Mouse (Mus musculus) activated CD4-positive, CD25-positive, alpha-beta regulatory T cell, adult 4 months (primary cell): ENCODE measurements at regions not wholly inside any gene's neighbourhood (a gene's known extent, or its start where the extent isn't known, plus 50 kb on each side); places are given as distances from the start of the nearest gene placed in this dataset.

Source experiments
- ATAC-seq: one replicate; pipeline ENCODE4 v1.8.0; 2017

- peak; percentile 99 for ATAC-seq
Measured at GRCm38 (mm10) chr3:131056893-131057660, 53.2 kb upstream of the Lef1 start.

- no peak for ATAC-seq
Measured at GRCm38 (mm10) chr3:131054241-131054972, 55.9 kb upstream of the Lef1 start.

GRCm38 (mm10) chr3:131047716-131048115 is 62.6 kb upstream of the Lef1 start:
- ATAC-seq: no peak

- ATAC-seq: no peak
Measured at GRCm38 (mm10) chr3:131046412-131046811, 63.9 kb upstream of the Lef1 start.

- no peak for ATAC-seq
Measured at GRCm38 (mm10) chr3:131040214-131040825, 70.0 kb upstream of the Lef1 start.

GRCm38 (mm10) chr3:131037095-131037494 is 73.2 kb upstream of the Lef1 start:
- no peak for ATAC-seq

GRCm38 (mm10) chr3:131034774-131035173 is 75.5 kb upstream of the Lef1 start:
- no peak for ATAC-seq

- ATAC-seq: peak; percentile 78
Measured at GRCm38 (mm10) chr3:131026336-131026735, 83.9 kb upstream of the Lef1 start.

- peak; percentile 87 for ATAC-seq
Measured at GRCm38 (mm10) chr3:131019163-131019956, 90.9 kb upstream of the Lef1 start.

GRCm38 (mm10) chr3:131017899-131018298 is 92.4 kb upstream of the Lef1 start:
- no peak for ATAC-seq

- no peak for ATAC-seq
Measured at GRCm38 (mm10) chr3:131016104-131016503, 94.2 kb upstream of the Lef1 start.

- ATAC-seq: peak; percentile 92
Measured at GRCm38 (mm10) chr3:131014092-131014716, 96.1 kb upstream of the Lef1 start.

- no peak for ATAC-seq
Measured at GRCm38 (mm10) chr3:131000701-131001100, 109.6 kb upstream of the Lef1 start.

GRCm38 (mm10) chr3:131000252-131000651 is 110.0 kb upstream of the Lef1 start:
- no peak for ATAC-seq

- ATAC-seq: no peak
Measured at GRCm38 (mm10) chr3:130999818-131000217, 110.5 kb upstream of the Lef1 start.

- ATAC-seq: no peak
Measured at GRCm38 (mm10) chr3:130998433-130998832, 111.8 kb upstream of the Lef1 start.

- no peak for ATAC-seq
Measured at GRCm38 (mm10) chr3:130996786-130997185, 113.5 kb upstream of the Lef1 start.

GRCm38 (mm10) chr3:130991971-130992370 is 118.3 kb upstream of the Lef1 start:
- no peak for ATAC-seq

- ATAC-seq: no peak
Measured at GRCm38 (mm10) chr3:130986708-130987107, 123.6 kb upstream of the Lef1 start.

GRCm38 (mm10) chr3:130986101-130986500 is 124.2 kb upstream of the Lef1 start:
- ATAC-seq: no peak

- ATAC-seq: no peak
Measured at GRCm38 (mm10) chr3:130981566-130981965, 128.7 kb upstream of the Lef1 start.

- ATAC-seq: peak; percentile 81
Measured at GRCm38 (mm10) chr3:130978986-130979642, 131.2 kb upstream of the Lef1 start.
